Mouse (Mus musculus): ENCODE data around the gene Cyp2g1. TPM values are rescaled to one million over a fixed set of nuclear protein-coding genes. Genes with fewer than 3 reads are reported as not detected.

Cyp2g1 gene
- total RNA-seq, 4 experiments from 2014 or later = not detected

Other genes with a start within 250 kb of the Cyp2g1 start
- not detected for gene Vmn1r185, start 190.4 kb upstream of the Cyp2g1 start, total RNA-seq (2022)
- not detected for gene Cyp2b23, start 122.5 kb upstream of the Cyp2g1 start, total RNA-seq (2022)
- gene Cyp2b19, start 51.8 kb upstream of the Cyp2g1 start, total RNA-seq (2022) = not detected
- gene Cyp2a5, start 26.4 kb downstream of the Cyp2g1 start, total RNA-seq (2022) = under 1 TPM in 1 of 4 experiments, not detected in 3; 0.88 TPM
- gene Cyp2a22, start 130.5 kb downstream of the Cyp2g1 start, total RNA-seq (2022) = not detected
- under 1 TPM in 1 of 4 experiments, not detected in 3; 0.40 TPM for gene Cyp2a12, start 220.2 kb downstream of the Cyp2g1 start, total RNA-seq (2022)